Mouse (Mus musculus): ENCODE measurements around the gene Dusp10.
A peak's percentile ranks its signal among the peaks of the same experiment; 100 is the strongest.

Dusp10 gene

GRCm38 (mm10) chr1:184059814-184060213, 46.7 kb downstream of the Dusp10 start:
- DNase-seq, result no peak

- peak; percentile 67 to 75 for DNase-seq
These were observed 47.3 kb downstream of the Dusp10 start for GRCm38 (mm10) chr1:184060381-184060780.

DNA sequence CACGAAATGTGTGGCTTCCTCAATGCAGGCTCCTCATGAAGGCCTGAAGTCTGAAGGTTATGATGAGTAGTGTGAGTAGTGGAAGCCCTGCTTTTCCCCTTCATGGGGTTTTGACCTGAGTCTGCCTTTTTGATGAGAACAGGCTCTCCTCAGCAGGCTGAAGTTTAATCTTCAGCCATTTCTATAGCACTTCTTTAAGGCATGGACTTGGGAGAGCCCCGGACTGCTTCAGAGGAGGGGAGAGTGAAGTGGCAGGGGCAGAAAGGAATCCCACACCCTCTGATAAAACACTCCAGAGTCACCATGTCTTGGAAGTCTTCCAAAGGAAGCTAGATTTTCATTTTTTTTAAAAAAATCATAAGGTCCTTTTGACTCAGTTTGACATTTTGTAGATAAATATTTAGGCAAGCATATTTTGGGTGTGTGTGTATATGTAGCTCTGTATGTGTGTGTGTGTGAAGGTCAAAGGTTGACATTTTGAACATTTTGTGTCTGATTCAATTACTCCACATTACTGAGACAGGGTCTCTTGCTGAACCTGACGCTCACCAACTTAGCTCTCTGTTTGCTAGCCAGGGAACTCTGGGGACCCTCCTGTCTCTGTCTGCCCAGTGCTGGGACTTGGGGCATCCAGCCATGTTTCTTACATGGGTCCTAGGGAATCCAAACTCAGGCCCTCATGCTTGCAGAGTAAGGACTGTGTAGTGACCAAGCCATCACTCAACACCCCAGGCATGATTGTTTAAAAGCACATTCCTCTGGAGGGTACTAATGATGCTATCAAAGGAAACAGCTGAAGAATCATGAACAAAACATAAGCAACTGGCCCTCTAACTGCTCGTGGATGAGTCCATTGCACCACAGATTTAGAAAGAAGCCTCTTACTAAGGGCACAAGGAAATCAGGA, 48.0 kb downstream of the Dusp10 start:
- DNase-seq, result no peak

DNA sequence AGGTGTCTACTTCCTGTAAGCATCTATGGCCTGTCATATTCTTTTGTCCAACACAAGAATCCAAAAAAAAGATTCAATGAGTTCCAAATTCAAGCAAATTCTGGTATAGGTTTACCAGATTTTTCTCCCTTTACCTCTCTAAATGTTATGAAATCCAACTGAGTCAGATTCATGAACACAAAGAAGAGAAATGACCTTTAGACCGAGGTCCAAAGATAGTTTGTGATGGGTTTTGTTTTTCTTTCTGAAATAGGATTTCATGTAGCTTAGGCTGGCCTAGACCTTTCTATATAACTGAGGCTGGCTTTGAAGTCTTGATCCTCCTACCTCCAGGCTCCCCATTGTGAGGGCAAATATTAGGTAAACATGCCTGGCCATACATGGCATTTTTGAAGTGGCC, 48.8 kb downstream of the Dusp10 start:
- DNase-seq, result no peak

- DNase-seq, result no peak
These were observed 51.2 kb downstream of the Dusp10 start for GRCm38 (mm10) chr1:184064306-184064705.

- DNase-seq, result no peak
These were observed 52.7 kb downstream of the Dusp10 start for GRCm38 (mm10) chr1:184065589-184066361.

DNA sequence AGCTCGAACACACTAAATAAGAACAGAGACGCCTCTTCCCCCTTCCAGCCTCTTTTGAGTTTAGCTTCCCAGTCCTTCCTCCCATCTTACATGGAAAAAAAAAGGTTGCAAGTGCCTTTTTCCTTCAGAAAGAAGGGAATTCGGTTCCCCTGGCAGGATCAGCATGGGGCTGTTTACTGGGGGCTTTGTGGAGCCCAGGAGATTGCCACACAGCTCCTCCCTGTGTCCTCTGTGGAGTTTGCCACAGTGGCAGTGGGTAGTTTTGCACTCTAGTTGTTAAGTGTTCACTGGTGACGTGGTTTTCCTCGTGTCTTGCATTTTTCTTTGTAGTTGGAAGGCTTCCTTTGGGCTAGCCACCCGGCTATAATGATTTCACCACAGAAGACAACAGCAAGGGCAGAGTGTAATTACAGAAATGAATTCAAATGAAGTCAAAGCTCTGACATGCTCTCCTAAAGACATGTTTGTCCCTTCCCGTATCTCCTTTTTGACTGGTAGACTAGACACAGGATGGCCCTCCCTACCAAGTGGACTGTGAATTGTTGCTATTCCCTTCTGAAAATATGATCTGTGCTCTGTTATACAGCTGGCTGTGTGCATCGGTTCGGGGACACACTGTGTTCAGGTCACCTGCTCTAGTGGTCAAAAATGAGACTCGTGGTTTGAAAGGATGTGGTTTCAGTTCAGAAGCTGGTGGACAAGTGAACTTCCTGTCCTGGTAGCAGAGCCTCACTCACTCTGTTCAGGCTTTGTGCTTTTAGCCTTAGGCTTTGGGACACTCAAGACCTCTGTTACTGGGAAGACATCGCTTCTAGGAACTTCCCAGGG, 53.6 kb downstream of the Dusp10 start:
- no peak for DNase-seq

DNA sequence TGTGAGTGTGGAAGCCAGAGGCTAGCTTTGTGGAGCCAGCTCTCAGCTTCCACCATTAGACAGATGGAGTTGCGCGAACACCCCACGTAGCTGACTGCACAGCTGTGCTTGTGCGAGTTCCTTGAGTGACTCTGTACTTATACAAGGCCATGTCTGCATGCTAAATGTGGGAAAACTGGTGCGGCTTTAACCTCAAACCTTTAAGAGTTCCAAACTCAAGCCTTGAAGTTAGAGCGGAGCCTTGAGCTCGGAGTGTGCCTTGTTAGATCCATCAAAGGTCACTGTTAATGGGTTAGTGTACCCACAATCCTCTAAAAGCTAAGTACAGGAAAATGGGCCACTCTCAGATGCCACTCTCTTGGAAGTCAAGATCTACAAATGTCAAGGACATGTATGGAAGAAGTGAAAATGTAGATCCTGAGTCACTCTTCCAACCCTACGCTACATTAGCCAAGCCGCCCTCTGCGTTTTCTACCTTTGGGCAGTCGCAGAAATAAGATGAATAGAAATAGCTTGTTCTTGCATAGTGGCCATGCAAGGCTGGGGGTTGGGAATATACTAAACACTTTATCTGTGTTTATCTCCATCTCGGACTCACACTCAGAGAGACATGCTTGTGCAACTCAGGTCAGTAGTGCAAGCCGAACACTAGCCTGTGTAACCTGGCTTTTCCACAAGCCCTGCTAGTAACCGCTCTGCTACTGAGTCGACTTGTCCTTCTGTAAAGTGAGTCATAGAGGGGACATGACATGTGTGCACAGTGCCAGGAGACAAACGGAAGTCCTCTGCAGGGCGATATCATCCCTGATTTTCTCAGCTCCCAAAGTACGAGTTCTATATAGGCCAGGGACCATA, 54.8 kb downstream of the Dusp10 start:
- no peak for DNase-seq

DNA sequence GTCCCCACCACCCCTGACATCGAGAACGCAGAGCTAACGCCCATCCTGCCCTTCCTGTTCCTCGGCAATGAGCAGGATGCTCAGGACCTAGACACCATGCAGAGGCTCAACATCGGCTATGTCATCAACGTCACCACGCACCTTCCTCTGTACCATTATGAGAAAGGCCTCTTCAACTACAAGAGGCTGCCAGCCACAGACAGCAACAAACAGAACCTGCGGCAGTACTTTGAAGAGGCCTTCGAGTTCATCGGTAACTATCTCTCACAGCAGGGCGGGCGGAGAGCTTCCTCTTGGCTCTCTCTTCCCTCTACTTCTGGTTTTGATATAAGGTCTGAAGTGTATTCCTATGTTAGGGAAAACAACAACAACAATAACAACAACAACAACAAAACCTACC, 55.9 kb downstream of the Dusp10 start:
- DNase-seq, result no peak

GRCm38 (mm10) chr1:184076065-184076464, 63.0 kb downstream of the Dusp10 start:
- DNase-seq, result no peak

DNA sequence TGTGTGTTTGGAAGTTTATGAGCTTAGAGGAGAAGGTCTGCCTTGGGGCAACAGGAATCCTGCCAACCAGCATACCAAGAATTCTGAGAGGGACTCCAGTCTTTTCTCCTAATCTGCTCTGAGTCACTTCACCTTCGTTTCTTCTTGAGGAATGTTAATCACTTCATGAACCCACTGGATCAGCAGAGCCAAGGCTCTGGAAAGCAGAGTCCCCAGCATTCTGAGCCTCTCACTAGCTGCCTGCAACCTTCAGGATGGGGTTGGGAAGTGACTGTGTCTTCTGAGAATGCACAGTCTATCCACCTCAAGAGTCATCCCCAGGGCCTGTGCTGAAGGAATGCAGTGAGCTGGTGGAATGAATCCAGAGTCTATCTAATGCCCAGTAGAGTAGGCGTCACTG, 63.7 kb downstream of the Dusp10 start:
- peak in 1 of 2 experiments; percentile 15 for DNase-seq

DNA sequence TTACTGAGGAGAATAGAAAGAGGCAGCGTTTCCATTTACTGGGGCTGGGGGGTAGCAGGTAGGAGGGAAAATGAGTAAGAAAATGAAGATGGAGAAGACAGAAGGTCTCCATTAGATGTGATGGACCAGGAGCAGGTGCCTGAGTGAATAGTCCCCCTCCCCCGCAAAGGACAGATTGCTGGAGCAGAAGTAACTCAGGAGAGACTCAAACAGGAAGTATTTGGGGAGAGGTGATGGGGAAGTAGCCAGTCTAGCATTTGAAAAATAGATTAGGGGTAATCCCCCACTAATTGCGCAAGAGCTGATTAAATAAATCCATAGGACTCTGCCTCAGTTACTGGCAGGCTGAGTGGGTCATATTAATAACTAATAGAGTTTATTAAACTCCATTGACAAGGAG, 66.2 kb downstream of the Dusp10 start:
- no peak for DNase-seq

DNA sequence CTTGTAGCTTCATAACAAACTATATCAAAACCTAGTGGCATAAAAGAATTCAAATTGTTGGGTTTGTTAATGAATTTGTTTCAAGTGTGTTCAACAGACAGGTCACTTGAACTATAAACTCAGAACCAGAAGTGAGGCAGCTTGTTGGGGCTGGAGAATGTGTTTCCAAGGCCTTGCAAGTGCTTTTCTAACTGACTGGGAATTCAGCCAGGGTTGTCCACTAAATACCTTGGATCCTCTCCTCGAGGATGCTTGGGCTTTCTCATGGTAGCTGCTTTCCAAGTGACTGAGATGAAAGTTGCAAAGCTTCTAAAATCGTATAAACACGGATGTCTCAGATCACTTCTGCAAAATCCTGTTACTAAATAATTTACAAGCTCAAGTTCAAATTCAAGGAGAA, 69.6 kb downstream of the Dusp10 start:
- no peak for DNase-seq

- no peak for DNase-seq
These were observed 70.1 kb downstream of the Dusp10 start for GRCm38 (mm10) chr1:184083166-184083565.

GRCm38 (mm10) chr1:184084961-184085360, 71.9 kb downstream of the Dusp10 start:
- no peak for DNase-seq

DNA sequence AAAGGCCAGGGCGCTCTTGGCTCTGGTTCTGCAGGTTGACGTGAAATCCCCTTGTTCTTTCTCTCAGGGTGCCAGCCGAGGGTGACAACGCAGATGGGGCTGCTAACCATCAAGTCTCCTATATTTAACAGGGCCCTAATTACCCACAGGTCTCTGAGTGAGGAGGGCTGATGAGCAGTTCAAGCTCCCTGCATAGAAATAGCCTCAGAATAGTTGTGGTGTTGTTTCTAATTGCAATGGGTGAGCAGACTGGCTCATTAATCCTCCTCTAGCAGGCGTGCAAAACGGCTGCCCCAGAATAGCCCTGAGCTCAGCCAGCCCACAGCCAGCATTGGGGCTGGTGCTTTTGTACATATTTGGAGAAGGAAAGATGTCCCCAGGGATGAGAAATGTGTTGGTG, 77.4 kb downstream of the Dusp10 start:
- no peak for DNase-seq

DNA sequence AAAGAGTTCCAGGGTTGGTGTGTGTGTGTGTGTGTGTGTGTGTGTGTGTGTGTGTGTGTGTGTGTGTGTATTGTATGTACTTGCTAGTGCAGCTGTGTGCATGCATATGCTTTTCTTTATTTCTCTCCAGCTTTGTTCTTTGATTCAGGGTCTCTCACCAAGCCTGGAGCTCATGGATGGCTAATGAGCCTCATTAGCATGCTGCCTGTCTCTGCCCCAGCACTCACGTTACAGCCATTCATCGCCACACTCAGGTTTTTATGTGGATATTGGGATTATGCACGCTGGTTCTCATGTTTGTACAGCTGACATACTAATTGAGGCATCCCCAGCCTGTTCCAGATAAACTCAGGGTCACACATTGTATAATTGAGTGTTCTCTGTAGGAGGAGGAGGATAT, 81.8 kb downstream of the Dusp10 start:
- DNase-seq, result no peak

DNA sequence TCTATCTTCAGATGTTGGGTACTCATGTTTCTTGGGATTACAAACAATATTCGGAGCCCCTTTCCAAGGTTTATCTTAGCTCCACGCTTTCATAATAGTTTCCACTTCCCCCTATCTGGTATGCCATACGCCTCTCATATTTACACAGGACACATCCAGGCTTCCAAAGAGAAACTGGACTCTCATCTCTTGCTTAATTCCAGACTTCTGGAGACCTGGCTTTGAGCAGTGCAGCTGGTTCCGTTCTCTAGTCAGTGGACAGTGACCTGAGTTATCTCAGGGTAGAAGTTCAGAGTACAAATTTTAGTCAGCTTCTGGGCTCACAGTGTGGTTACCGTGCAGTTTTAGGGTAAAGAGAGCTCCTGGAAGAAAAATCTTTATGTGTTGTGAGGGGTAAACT, 87.3 kb downstream of the Dusp10 start:
- no peak for DNase-seq

DNA sequence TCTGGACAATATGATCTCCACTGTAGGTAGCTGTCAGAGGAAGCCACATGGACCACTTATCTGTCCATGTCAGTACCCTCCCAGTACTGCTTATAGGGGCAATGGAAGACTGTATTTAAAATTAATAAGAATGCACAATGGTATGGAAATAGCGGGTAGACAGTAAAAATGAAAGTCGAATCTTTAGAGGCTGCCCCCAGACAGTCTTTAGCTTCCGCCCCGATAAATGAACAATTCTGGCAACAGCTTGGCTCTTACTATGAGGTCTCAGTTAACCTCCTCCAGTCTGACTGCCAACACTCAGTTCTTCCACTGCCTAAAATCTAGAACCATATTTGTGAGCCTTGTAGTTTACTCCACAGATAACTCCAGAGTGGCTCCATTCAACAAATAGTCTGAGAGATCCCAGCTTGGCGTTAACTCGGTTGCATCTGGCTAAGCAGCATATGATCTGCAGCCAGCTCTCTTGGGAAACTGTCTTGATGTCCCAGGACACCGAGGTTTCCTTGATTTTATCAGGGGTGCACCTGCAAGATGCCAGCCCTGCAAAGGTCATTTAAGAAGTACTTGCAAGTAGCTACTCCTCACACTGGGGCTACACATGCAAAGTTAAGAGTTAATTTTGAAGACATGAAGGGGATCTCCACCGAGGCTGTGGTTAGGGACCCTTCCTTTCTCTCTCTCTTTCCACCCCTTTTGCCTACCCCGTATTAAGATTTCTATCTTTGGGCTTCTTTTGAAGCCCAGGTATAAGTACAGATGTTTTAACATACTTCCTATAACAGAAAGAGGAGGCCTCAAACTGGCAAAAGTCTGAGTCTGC, 88.0 kb downstream of the Dusp10 start:
- DNase-seq, result no peak

DNA sequence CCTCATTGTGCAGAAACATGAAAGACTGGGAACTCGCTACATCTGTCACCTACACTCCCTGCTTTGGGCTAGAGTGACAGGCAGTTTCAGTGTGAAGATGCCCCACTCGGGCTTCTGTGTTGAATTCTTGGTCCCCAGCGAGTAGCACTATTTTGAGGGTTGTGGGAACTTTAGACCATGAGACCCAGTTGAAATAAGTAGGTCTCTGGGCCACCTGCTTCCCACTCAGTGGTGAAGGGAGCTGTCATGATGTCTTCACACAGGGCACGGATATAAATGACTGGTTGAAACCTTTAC, 88.6 kb downstream of the Dusp10 start:
- DNase-seq, result no peak

DNA sequence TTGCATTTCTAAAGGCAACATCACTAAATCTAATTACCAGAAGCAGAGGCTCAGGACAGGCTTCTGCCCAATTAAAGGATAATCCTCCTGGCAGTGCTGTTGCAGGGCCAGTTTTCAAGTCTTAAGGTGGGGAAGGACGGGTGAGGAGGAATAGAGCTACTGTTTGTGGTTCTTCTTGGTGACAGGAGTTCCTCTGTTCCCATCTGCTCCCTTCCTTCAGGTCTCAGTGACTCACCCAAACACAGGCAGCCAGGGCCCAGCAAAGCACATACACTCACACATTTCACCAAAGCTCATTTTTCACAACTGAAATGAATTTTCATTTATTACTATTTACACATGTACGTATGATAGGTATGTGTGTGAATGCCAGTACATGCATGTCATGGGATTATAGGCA, 93.7 kb downstream of the Dusp10 start:
- DNase-seq, result no peak

GRCm38 (mm10) chr1:184107448-184107847, 94.3 kb downstream of the Dusp10 start:
- DNase-seq, result no peak

Data from kidney, postnatal 4 days (tissue).